Mouse (Mus musculus) spleen, postnatal 36 days (tissue): Measurements from ENCODE around the gene Gsdmc4.
A peak's percentile ranks its signal among the peaks of the same experiment; 100 is the strongest.
"Not testable (repeated sequence)": the region's sequence is repeated elsewhere in the genome, so short reads cannot be mapped to it uniquely, and the experiment has no call there.

Source experiments
- DNase-seq, 2 experiments: peaks; one replicate each; pipeline ENCODE4 v3.0.0; 2022; ENCODE audit warnings: low spot score in 2 of 2, mixed read lengths in 1 of 2

Gene Gsdmc4

GRCm38 (mm10) chr15:63912197-63912596, at the start of gene Gsdmc4:
Gene Gsdmc4, minus strand, starts transcription at chr15:63912297.
- DNase-seq: not testable (repeated sequence)

GRCm38 (mm10) chr15:63960542-63960941, 48.4 kb upstream of the Gsdmc4 start:
- DNase-seq: no peak

- DNase-seq: no peak
Measured at GRCm38 (mm10) chr15:63957553-63957952, 45.5 kb upstream of the Gsdmc4 start.

DNA sequence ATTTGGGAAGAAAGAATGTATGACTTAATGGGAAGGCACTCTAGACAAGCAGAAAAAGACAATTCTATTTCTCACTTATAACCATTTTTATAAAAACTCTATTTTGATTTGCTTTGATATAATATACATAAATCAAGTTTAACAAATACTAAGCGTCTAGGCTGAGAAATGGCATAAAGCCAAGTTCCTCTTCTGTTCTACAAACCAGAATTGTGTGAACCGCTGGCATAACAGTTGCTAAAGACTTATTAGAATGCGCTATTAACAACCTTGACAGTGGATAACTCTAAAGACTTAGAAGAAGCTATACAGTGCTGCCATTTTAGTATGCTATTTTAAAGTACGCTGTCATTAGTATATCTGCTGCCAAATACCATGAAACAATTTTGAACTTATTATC, 41.2 kb upstream of the Gsdmc4 start:
- peak in 1 of 2 experiments; percentile 7 for DNase-seq

GRCm38 (mm10) chr15:63941221-63941620, 29.1 kb upstream of the Gsdmc4 start:
- no peak for DNase-seq

DNA sequence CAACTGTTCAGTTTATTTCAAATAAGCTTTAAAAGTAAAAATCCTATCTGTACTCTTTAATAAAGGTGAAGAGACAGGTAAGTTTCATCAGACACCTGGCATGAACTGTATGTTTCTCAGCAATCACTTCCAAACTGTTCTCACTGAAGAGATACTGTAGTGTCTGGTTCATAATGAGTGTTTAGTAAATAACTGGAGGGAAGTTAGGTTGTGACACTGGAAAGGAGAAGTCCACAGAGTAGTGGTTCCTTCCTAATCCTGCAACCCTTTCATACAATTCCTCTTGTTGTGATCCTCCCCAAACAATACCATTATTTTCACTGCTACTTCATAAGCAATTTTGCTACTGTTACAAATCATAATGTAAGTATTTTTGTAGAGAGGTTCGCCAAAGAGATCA, 20.6 kb upstream of the Gsdmc4 start:
- DNase-seq: no peak

- DNase-seq: no peak
Measured at GRCm38 (mm10) chr15:63931404-63931803, 19.3 kb upstream of the Gsdmc4 start.

GRCm38 (mm10) chr15:63930107-63931041, 18.3 kb upstream of the Gsdmc4 start:
- no peak for DNase-seq

- DNase-seq: no peak
Measured at GRCm38 (mm10) chr15:63926201-63926600, 14.1 kb upstream of the Gsdmc4 start.

- DNase-seq: no peak
Measured at GRCm38 (mm10) chr15:63924484-63924883, 12.4 kb upstream of the Gsdmc4 start.

GRCm38 (mm10) chr15:63921618-63922017, 9.5 kb upstream of the Gsdmc4 start:
- DNase-seq: not testable (repeated sequence)

GRCm38 (mm10) chr15:63919728-63920127, 7.6 kb upstream of the Gsdmc4 start:
- not testable (repeated sequence) for DNase-seq

DNA sequence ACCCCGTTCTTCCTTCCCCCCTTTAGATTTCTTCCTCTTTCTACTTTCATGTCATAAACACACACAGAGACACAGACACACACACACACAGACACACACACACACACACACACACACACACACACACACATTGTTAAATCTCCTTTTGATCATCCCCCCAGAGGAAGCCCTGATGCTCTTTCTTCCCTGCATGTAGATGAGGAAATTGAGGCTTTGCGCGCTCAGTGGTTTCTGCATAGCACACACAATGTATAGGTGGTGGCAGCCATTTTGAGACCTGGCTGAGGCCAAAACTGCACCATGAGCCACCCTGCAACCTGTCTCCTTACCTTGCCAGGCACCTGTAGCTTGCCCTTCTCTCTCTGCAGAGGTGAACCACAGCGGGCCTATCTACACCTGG, 4.5 kb upstream of the Gsdmc4 start:
- DNase-seq: not testable (repeated sequence)

GRCm38 (mm10) chr15:63909896-63910295, 2.2 kb downstream of the Gsdmc4 start:
- not testable (repeated sequence) for DNase-seq

GRCm38 (mm10) chr15:63895560-63896353, 16.3 kb downstream of the Gsdmc4 start:
- DNase-seq: peak; percentile 3 to 10

DNA sequence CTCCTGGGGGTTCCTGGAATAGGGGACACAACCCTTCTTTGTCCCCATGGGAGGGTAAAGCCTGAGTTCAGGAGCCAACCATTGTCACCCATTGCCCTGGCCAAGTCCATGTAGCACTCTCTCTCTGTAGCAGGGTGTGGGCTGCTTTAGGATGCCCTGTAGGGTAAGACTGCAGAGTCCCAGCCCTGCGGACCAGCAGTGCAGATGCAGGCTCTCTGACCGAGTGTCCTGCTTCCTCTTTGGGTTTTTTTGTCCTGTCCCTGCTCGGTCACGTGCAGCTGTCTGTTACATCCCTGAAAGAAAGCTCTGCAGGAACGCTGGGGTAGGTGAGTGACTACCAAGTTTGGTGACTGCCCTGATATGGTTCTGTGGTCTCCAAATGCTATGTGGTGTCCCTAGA, 23.7 kb downstream of the Gsdmc4 start:
- not testable (repeated sequence) for DNase-seq

- not testable (repeated sequence) for DNase-seq
Measured at GRCm38 (mm10) chr15:63887949-63888348, 24.1 kb downstream of the Gsdmc4 start.

GRCm38 (mm10) chr15:63878458-63878857, 33.6 kb downstream of the Gsdmc4 start, which contains the start of gene Gsdmc3:
Gene Gsdmc3, minus strand, starts transcription at chr15:63878558.
- DNase-seq: not testable (repeated sequence)

GRCm38 (mm10) chr15:63876160-63876559, 35.9 kb downstream of the Gsdmc4 start:
- not testable (repeated sequence) for DNase-seq

DNA sequence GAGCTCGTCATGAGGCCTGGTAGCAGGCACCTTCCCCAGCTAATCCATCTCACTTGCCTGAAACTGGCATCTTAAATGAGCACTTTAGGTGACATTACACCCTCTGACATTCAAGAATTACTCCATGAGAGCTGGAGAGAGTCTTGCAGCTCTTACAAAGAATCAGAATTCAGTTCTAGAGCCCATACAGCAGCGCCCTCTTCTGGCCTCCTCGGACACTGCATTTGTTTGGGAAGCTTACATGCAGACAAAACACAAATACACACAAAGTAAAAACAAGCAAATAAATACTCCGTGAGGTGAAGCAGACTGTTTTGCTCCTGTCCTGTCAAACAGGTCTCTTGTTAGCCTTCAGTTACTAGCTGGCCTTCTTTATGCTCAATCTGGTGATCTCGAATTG, 50.1 kb downstream of the Gsdmc4 start:
- DNase-seq: not testable (repeated sequence)
